ENCODE assay signal across 8 mouse cellular contexts in the genomic region with DNA sequence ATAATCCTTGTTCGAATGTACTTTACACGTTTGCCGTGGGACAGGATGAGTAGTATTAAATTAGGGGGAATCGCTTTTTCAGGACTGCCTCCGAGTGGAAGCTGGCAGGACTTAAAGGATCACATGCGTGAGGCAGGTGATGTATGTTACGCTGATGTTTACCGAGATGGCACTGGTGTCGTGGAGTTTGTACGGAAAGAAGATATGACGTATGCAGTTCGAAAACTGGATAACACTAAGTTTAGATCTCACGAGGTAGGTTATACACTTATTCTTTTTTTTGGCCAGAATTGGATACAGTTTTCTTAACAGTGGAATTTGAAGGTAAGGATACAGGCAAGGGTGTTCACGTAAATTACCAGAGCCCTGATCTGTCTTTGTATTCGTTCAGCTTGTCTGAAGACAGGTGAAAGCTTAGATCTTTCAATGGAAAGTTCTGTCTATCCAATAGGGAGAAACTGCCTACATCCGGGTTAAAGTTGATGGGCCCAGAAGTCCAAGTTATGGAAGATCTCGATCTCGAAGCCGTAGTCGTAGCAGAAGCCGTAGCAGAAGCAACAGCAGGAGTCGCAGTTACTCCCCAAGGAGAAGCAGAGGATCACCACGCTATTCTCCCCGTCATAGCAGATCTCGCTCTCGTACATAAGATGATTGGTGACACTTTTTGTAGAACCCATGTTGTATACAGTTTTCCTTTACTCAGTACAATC. TPM values are rescaled to one million over a fixed set of nuclear protein-coding genes. Genes with fewer than 3 reads are reported as not detected.
DNase-seq lines count a peak whose midpoint lies in the region; ATAC-seq and TF ChIP-seq lines count a peak whose summit lies in the region.

No protein-coding gene starts in this region.

- 9% methylated on average over 26 of the region's 26 CpGs for WGBS in spleen, adult 2 months
- 27% methylated on average over 26 of the region's 26 CpGs for WGBS in neural tube, embryonic 12.5 days

- DNase-seq in spleen, adult 2 months (ENCODE audit: low read depth in 1 of 2, low spot score in 2 of 2), result no peak
- no peak for DNase-seq in spleen, postnatal 14 days (ENCODE audit: low spot score in 2 of 2)
- peak; percentile 44 for DNase-seq in c-Kit-positive CD71-positive TER-119-negative erythroid progenitor cells, embryonic 14.5 days (ENCODE audit: low read depth)
- DNase-seq in induced T-regulatory cell, adult 2 months (ENCODE audit: low read depth), result peak; percentile 82
- DNase-seq in left cerebral cortex, adult 18-20 months (ENCODE audit: low spot score in 2 of 2), result no peak
- DNase-seq in urinary bladder, postnatal 36 days (ENCODE audit: low spot score in 2 of 2), result no peak
- no peak for DNase-seq in cerebellum, adult 8-10 months

- H3K27me3 ChIP-seq in spleen, adult 2 months (ENCODE audit: control insufficient read depth, insufficient read depth, low read length), result no peaks in the 10 kb centered on the region
- H3K27me3 ChIP-seq in neural tube, embryonic 12.5 days (replicated peaks), result no peaks in the 10 kb centered on the region

- peaks cover 6% of the 10 kb centered on the region; the same call in 1 of the 2 replicates for H3K4me1 ChIP-seq in spleen, adult 2 months (ENCODE audit: control insufficient read depth, insufficient read depth, insufficient read length)
- peaks cover 24% of the 10 kb centered on the region for H3K4me1 ChIP-seq in neural tube, embryonic 12.5 days

- TF ChIP-seq CTCF in spleen, adult 2 months (IDR thresholded peaks at IDR 0.05; ENCODE audit: extremely low read depth, insufficient read depth, insufficient read length, insufficient replicate concordance), result no peak

- peak overlapping the region; percentile 96 for H3K9ac ChIP-seq in neural tube, embryonic 12.5 days

- H3K4me3 ChIP-seq in spleen, adult 2 months (ENCODE audit: extremely low read depth, insufficient read depth, insufficient read length), result peak overlapping the region; percentile 98
- peak overlapping the region; percentile 96 for H3K4me3 ChIP-seq in neural tube, embryonic 12.5 days

- peaks cover 13% of the 10 kb centered on the region for H3K36me3 ChIP-seq in spleen, adult 2 months (ENCODE audit: control insufficient read depth, insufficient read depth, low read length)
- H3K36me3 ChIP-seq in neural tube, embryonic 12.5 days, result peaks cover 31% of the 10 kb centered on the region

- 0 out of 2 replicates have a peak overlapping the region, but pooled peaks have one; percentile 14 for H3K27ac ChIP-seq in spleen, adult 2 months (ENCODE audit: insufficient read depth, low read length)
- no peak overlapping the region for H3K27ac ChIP-seq in neural tube, embryonic 12.5 days

- peak overlapping the region; percentile 83 for H3K4me2 ChIP-seq in neural tube, embryonic 12.5 days (replicated peaks)

- no peak for ATAC-seq in neural tube, embryonic 12.5 days (ENCODE audit: low FRiP score, low read depth)

- TF ChIP-seq POLR2A in spleen, adult 2 months (IDR thresholded peaks at IDR 0.05; ENCODE audit: low read depth, low read length), result no peak

- no peaks in the 10 kb centered on the region for H3K9me3 ChIP-seq in neural tube, embryonic 12.5 days

RNA-seq across cellular contexts. Expression of gene Srsf1, which starts 1.9 kb away (rescaled TPM):
- 106 and 133 TPM in 2 replicates for polyA plus RNA-seq in spleen, adult 2 months (2012; rRNA removed)
- 446 and 488 TPM in 2 replicates for polyA plus RNA-seq in neural tube, embryonic 12.5 days (2016; fragmentation: Nextera tagmentation; extraction: Ambion mirVana)
- total RNA-seq in left cerebral cortex, adult 18-20 months (2021), result 100 to 1,000 TPM; 179 to 200 TPM

RNA-seq across cellular contexts. Expression of gene Vezf1, which starts 19.0 kb away (rescaled TPM):
- 14.2 and 15.5 TPM in 2 replicates for polyA plus RNA-seq in spleen, adult 2 months (2012; rRNA removed)
- 73.9 and 84.7 TPM in 2 replicates for polyA plus RNA-seq in neural tube, embryonic 12.5 days (2016; fragmentation: Nextera tagmentation; extraction: Ambion mirVana)
- total RNA-seq in left cerebral cortex, adult 18-20 months (2021), result 10 to 100 TPM; 28.1 to 29.4 TPM

RNA-seq across cellular contexts. Expression of gene Cuedc1, which starts 48.7 kb away (rescaled TPM):
- polyA plus RNA-seq in spleen, adult 2 months (2012; rRNA removed), result 10.7 and 12.1 TPM in 2 replicates
- 50.2 and 50.7 TPM in 2 replicates for polyA plus RNA-seq in neural tube, embryonic 12.5 days (2016; fragmentation: Nextera tagmentation; extraction: Ambion mirVana)
- 10 to 100 TPM; 27.4 to 28.5 TPM for total RNA-seq in left cerebral cortex, adult 18-20 months (2021)

Comparison
In these comparisons a context has a peak if more than half of its experiments do, and no peak if none do; other contexts are left out.
1. DNase-seq: peak in c-Kit-positive CD71-positive TER-119-negative erythroid progenitor cells, embryonic 14.5 days (single experiment) and induced T-regulatory cell, adult 2 months (single experiment); none in spleen, adult 2 months (0 of 2), spleen, postnatal 14 days (0 of 2), left cerebral cortex, adult 18-20 months (0 of 2), urinary bladder, postnatal 36 days (0 of 2) and cerebellum, adult 8-10 months (single experiment).